Mouse (Mus musculus) left cerebral cortex, adult 11 months (tissue): ENCODE measurements around the gene Wdr6.

Experiments
- DNase-seq: peaks from one replicate; pipeline ENCODE4 v3.0.0; 2022; ENCODE audit warnings: low spot score

The Wdr6 gene

DNA sequence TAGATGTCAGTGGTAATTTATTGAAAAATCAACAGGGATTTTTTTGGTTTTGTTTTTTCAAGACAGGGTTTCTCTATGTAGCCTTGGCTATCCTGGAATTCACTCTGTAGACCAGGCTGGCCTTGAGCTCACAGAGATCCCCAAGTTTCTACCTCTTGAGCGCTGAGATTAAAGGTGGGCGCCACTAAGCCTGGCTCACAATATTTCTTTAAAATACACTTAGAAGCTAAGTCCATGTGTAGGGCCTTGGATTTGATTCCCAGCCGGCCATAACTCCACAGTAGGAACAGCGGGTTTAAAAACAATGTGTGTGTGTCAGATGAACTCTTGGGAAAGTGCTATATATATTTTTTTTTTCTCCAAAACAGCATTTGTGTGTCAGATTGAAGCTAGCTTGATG is 55.2 kb downstream of the Wdr6 start:
- DNase-seq: no peak
